Mouse (Mus musculus): ENCODE data around the gene Zfpm1. TPM values are rescaled to one million over a fixed set of nuclear protein-coding genes. Genes with fewer than 3 reads are reported as not detected.

The Zfpm1 gene
- polyA plus RNA-seq, 1 experiment from 2014 or later: 0.89 TPM

DNA sequence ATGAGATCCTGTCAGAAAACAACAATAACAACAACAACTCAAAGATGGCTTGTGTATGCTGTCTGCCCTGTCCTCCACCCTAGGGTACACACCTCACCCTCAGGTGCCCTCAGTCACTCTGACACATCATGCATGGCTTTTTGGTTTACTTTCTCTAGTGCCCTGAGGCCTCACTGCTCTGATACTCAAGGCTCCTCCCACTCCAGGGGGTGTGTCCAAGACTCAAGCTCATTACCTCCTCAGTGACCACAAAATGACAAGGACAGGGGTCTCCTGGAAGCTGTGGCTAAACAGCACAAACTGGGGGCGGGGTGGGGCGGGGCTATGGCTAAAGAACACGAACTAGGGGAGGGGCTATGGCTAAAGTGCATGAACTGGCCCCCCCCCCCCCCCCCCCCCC is 22.1 kb downstream of the Zfpm1 start:
- H3K27me3 ChIP-seq: no peaks in the 10 kb centered on the region
- 14% methylated on average over 3 of the region's 3 CpGs for WGBS
- H3K4me2 ChIP-seq (replicated peaks): no peak overlapping the region
- H3K4me1 ChIP-seq: peaks cover 15% of the 10 kb centered on the region
- H3K9me3 ChIP-seq: no peaks in the 10 kb centered on the region
- ATAC-seq (replicated peaks): no peak
- H3K9ac ChIP-seq (replicated peaks): no peak overlapping the region
- no peaks in the 10 kb centered on the region for H3K36me3 ChIP-seq
- no peak overlapping the region for H3K27ac ChIP-seq (replicated peaks)
- H3K4me3 ChIP-seq: no peak overlapping the region

DNA sequence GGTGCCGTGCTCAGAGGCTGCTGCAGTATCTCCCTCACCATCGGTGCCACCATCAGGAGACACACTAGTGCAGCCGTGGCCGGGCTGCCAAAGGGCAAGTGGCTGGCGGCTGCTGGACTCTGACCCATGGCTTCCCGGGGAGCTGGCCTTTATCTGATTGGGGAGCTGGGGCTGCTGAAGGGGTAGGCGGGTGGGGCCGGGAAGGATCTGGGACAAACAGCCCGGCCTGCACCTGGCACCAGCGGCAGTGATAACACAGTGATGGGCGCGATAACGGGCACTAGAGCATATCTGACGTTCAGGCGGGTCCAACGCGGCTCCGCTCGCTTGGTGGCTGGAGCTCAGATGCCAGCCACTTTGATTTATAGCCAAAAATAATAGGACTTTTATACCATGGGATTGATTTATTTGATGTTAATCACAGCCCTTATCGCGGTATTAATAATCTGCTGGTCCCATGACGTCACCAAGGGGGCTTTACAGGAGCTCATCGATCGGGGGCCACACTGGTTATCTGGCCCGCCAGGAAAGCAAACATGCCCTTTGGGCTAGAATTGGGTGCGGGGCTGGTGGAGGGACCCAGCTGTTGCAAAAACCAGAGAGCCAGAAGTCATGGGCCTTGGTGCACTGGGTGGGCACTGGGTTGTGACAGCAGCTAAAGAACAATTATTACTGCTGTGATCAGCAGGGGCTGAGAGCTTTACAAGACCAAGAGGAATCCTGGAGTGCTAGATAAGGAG is 24.9 kb downstream of the Zfpm1 start:
- H3K9ac ChIP-seq (replicated peaks): no peak overlapping the region
- no peak for ATAC-seq (replicated peaks)
- 77% methylated on average over 26 of the region's 26 CpGs for WGBS

DNA sequence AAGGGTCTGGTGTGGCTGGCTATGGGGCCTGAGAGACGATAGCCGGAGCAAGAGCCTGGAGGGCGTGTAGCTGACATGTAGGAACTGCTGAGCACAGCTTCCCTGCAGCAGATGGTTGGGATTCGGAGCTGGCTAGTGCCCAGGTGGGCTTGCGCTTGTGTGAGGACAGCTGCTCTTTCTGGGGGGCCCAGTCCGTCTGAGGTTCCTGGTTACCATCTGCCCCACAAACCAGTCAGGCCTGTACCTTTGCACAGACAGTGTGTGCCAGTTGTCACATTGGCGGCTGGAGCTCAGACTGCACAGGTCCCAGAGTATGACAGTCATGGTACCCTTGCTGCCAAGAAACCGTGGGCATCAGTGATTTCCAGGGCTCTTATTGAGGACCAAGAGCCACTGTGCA is 25.9 kb downstream of the Zfpm1 start:
- peak; percentile 64 for ATAC-seq (replicated peaks)

More for the DNA sequence above, 24.9 kb downstream of the Zfpm1 start:
- H3K4me3 ChIP-seq: no peak overlapping the region
- no peak overlapping the region for H3K27ac ChIP-seq (replicated peaks)
- H3K9me3 ChIP-seq: no peaks in the 10 kb centered on the region
- no peak overlapping the region for H3K4me2 ChIP-seq (replicated peaks)
- no peaks in the 10 kb centered on the region for H3K27me3 ChIP-seq
- no peaks in the 10 kb centered on the region for H3K36me3 ChIP-seq
- peaks cover 15% of the 10 kb centered on the region for H3K4me1 ChIP-seq

DNA sequence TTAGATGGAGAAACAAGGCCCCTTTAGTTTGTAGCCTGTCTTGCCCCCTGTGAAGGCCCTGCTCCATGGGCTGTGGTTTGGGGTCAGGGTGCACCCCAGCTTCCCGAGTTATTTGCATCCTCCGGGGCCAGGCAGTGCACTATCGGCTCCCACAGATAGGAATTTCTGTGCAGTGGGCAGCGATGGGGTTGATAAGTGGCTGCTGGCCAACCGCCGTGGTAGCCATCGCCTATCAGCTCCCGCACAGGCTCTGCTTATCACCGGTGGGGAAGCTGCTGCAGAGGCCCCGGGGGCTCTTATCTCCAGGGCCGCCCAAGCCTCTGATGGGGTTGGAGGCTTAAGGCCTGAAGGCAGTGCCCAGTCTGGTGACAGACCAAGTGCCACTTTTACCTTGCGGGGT is 27.3 kb downstream of the Zfpm1 start:
- H3K9ac ChIP-seq (replicated peaks): no peak overlapping the region

More for the DNA sequence above, 25.9 kb downstream of the Zfpm1 start:
- Histone ChIP-seq H3K4me3 (no peak overlapping the region), H3K27ac (replicated peaks) (no peak overlapping the region; the same call in 1 of the 2 replicates), H3K9me3 (no peaks in the 10 kb centered on the region), H3K4me2 (replicated peaks) (no peak overlapping the region), H3K9ac (replicated peaks) (no peak overlapping the region), H3K36me3 (no peaks in the 10 kb centered on the region), H3K4me1 (peaks cover 9% of the 10 kb centered on the region), H3K27me3 (no peaks in the 10 kb centered on the region)
- 55% methylated on average over 8 of the region's 8 CpGs for WGBS

DNA sequence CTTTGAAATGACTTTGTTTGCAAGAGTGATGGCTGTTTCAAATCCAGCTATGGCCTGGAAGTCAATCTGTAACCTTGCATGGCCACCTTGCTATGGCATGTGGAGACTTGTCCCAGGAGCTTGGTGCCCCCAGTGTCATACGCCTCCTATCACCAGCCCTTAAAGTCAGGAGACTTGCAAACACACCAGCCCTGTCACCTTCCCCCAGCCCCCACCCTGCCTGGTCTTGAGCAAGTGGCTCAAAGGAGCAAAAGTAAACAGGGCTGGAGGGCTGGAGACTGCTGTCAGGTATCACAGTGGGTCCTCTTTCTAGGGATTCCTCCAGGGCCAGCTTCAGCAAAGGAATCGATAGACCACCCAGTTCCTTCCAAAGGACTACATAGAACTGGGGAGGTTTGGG is 29.2 kb downstream of the Zfpm1 start:
- H3K4me3 ChIP-seq: no peak overlapping the region

More for the DNA sequence above, 27.3 kb downstream of the Zfpm1 start:
- Histone ChIP-seq H3K36me3 (no peaks in the 10 kb centered on the region), H3K4me2 (replicated peaks) (no peak overlapping the region), H3K27me3 (no peaks in the 10 kb centered on the region), H3K9me3 (no peaks in the 10 kb centered on the region), H3K4me3 (no peak overlapping the region), H3K27ac (replicated peaks) (no peak overlapping the region), H3K4me1 (peaks cover 9% of the 10 kb centered on the region)
- ATAC-seq (replicated peaks): no peak
- WGBS: 87% methylated on average over 12 of the region's 12 CpGs

DNA sequence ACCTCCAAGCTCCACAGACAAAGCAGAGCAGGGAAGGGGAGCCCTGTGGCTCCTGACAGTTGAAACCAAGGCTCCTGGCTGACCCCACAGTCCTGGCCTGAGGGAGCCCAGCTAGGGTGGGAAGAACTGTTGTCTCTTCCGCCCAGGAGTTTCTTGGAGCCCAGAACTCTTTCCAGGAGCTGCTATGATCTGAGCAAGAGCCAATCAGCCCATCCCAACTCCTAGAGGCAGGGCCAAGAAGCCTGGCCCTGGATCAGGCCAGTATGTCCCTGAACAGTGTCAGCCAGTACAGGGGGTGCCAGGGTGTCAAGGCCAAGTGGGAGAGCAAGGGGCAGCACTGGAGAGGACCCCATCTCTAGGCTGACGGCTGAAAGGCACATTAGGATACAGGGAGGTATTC is 30.6 kb downstream of the Zfpm1 start:
- ATAC-seq (replicated peaks): no peak

More for the DNA sequence above, 29.2 kb downstream of the Zfpm1 start:
- Histone ChIP-seq H3K27ac (replicated peaks) (no peak overlapping the region), H3K9me3 (no peaks in the 10 kb centered on the region), H3K4me2 (replicated peaks) (no peak overlapping the region), H3K27me3 (no peaks in the 10 kb centered on the region), H3K4me1 (peaks cover 9% of the 10 kb centered on the region), H3K36me3 (no peaks in the 10 kb centered on the region), H3K9ac (replicated peaks) (no peak overlapping the region)
- 92% methylated on average over 2 of the region's 2 CpGs for WGBS
- ATAC-seq (replicated peaks): no peak

DNA sequence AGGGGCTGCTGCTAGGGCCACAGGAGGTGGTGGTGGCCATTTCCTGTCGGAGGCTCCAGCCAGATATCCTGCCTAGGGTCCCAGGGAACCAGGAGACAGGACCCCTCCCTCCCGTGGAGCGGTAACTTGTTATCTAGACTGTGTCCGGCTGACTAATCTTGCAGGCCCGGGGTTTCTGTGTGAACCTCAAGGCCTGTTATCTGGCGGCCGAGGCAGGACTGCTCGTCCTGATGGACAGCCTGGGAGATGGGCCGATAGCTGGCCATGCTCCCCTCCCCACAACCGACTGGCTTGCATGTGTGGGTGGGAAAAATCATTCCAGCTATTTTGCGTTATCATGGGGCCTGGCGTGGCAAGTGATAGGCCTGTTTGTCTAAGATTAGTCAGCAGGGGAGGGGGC is 31.4 kb downstream of the Zfpm1 start:
- no peak overlapping the region for H3K4me3 ChIP-seq
- no peak overlapping the region for H3K4me2 ChIP-seq (replicated peaks)
- H3K27ac ChIP-seq (replicated peaks): no peak overlapping the region
- no peaks in the 10 kb centered on the region for H3K36me3 ChIP-seq
- no peak overlapping the region for H3K9ac ChIP-seq (replicated peaks)
- no peaks in the 10 kb centered on the region for H3K9me3 ChIP-seq
- H3K4me1 ChIP-seq: no peaks in the 10 kb centered on the region
- H3K27me3 ChIP-seq: no peaks in the 10 kb centered on the region
- no peak for ATAC-seq (replicated peaks)
- 72% methylated on average over 12 of the region's 12 CpGs for WGBS

More for the DNA sequence above, 30.6 kb downstream of the Zfpm1 start:
- H3K9me3 ChIP-seq: no peaks in the 10 kb centered on the region
- no peak overlapping the region for H3K4me2 ChIP-seq (replicated peaks)
- no peaks in the 10 kb centered on the region for H3K36me3 ChIP-seq
- H3K27me3 ChIP-seq: no peaks in the 10 kb centered on the region
- 72% methylated on average over 2 of the region's 2 CpGs for WGBS
- no peak overlapping the region for H3K27ac ChIP-seq (replicated peaks)
- no peak overlapping the region for H3K9ac ChIP-seq (replicated peaks)
- H3K4me3 ChIP-seq: no peak overlapping the region
- H3K4me1 ChIP-seq: peaks cover 6% of the 10 kb centered on the region

DNA sequence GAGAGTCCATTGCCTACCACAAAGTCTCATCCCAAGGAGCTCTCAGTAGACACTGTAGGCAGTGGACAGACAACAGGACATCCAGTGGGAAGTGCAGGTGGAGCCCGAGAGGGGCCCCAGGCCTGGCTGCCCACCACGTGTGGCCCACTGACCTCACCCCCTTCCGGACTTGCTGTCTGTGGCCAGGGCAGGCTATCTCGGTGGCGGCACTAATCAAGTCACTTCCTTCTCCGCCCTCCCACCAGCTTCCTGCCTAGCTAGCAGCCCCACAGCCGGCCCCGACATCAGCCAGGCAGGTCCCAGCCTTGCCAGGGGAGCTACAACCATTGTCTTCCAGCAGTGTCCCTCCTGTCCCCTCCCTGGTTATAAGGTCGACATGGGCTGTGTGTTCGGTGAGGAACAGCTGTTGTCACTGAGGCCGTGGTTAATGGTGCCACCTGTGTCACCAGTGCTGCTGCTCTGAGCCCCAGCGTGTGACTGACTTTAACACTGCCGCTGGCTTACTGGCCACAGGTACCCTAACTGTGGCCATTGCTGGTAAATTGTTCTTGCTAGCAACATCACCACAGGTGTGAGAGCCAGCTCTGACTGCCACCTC is 33.1 kb downstream of the Zfpm1 start:
- no peaks in the 10 kb centered on the region for H3K4me1 ChIP-seq
- H3K4me2 ChIP-seq (replicated peaks): no peak overlapping the region
- no peak for ATAC-seq (replicated peaks)
- no peaks in the 10 kb centered on the region for H3K9me3 ChIP-seq
- H3K27ac ChIP-seq (replicated peaks): no peak overlapping the region
- 78% methylated on average over 13 of the region's 13 CpGs for WGBS
- H3K9ac ChIP-seq (replicated peaks): no peak overlapping the region
- no peaks in the 10 kb centered on the region for H3K36me3 ChIP-seq
- H3K27me3 ChIP-seq: no peaks in the 10 kb centered on the region
- H3K4me3 ChIP-seq: no peak overlapping the region

DNA sequence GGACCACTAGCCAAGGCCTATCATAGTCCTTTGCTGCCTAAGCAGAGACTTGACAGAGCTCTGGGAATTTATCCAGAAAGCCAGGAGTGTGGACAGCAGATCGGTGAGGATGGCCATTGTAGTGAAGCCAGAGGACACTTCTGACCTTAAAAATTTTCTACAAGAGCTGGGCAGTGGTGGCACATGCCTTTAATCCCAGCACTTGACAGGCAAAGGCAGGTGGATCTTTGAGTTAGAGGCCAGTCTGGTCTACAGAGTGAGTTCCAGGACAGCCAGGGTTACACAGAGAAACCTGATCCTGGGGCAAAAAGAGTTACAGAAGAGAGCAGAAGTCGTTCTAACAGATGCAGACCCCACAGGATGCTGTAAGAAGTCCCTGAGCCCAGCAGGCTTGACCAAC is 34.5 kb downstream of the Zfpm1 start:
- Histone ChIP-seq H3K4me1 (no peaks in the 10 kb centered on the region), H3K9me3 (no peaks in the 10 kb centered on the region), H3K4me2 (replicated peaks) (no peak overlapping the region), H3K9ac (replicated peaks) (no peak overlapping the region), H3K27ac (replicated peaks) (no peak overlapping the region), H3K36me3 (no peaks in the 10 kb centered on the region), H3K27me3 (no peaks in the 10 kb centered on the region), H3K4me3 (no peak overlapping the region)
- ATAC-seq (replicated peaks): no peak
- 53% methylated on average over 2 of the region's 2 CpGs for WGBS

DNA sequence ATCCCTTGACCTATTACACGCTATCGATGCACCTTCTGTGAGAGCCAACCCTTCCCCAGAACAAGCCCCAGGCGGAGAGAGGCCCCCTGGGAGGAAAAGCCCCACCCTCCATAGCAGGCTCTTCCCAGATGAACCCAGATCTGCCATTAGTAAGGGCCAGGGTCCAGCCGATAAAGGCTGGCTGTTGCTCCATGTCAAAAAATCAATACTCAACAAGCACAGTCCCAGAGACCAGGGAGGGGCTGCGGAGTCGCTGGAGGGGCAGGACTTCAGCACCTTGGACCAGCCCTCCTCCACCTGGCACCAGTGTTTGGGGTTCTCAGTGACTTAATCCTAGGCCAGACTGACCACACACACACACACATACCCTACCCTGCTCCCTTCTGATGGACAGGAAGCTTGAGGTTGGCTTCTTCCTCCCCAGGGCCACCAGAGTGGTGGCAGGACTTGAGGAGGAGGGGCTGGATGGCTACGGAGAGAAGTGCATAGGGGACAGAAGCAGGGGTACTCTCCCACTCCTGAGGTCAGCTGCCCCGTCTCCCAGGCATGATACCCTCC is 36.1 kb downstream of the Zfpm1 start:
- H3K4me2 ChIP-seq (replicated peaks): no peak overlapping the region
- H3K27me3 ChIP-seq: no peaks in the 10 kb centered on the region
- H3K36me3 ChIP-seq: no peaks in the 10 kb centered on the region
- 49% methylated on average over 8 of the region's 8 CpGs for WGBS
- no peaks in the 10 kb centered on the region for H3K9me3 ChIP-seq
- no peaks in the 10 kb centered on the region for H3K4me1 ChIP-seq
- no peak overlapping the region for H3K9ac ChIP-seq (replicated peaks)
- no peak overlapping the region for H3K27ac ChIP-seq (replicated peaks)
- no peak for ATAC-seq (replicated peaks)
- H3K4me3 ChIP-seq: no peak overlapping the region

DNA sequence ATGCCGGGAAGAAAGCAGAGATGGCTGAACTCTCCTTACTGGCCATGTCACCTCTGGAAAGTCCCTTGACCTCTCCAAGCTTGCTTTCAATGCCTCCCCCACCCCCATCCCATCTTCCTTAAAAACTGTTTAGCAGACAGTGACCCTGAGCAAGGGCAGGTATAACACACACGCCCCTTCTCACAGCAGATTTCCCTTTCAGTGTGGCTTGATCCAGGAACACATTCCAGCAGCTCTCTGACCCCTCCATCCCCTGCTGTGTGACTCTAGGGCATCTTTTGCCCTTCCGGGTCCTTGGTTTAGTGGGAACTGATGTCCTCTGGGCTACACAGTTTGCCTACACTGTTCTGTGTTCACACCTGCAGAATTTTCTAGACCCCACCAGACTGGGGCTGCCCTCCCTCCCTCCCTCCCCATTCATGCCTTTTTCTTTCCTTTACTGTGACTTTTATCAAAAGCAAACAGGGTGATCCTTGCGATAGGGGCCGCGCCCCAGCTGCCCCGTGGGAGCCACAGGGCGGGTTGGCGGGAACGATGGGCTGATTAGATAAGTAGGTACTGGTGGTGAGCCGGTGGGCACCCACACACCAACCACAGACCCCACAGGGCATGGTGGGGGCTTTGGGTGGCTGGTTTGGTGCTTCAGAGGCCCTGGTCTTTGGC is 37.2 kb downstream of the Zfpm1 start:
- no peak for ATAC-seq (replicated peaks)
- Histone ChIP-seq H3K9me3 (no peaks in the 10 kb centered on the region), H3K27me3 (no peaks in the 10 kb centered on the region), H3K27ac (replicated peaks) (no peak overlapping the region), H3K4me3 (no peak overlapping the region), H3K36me3 (no peaks in the 10 kb centered on the region), H3K4me2 (replicated peaks) (no peak overlapping the region), H3K4me1 (peaks cover 1% of the 10 kb centered on the region; the same call in 1 of the 2 replicates), H3K9ac (replicated peaks) (no peak overlapping the region)
- 77% methylated on average over 11 of the region's 11 CpGs for WGBS

DNA sequence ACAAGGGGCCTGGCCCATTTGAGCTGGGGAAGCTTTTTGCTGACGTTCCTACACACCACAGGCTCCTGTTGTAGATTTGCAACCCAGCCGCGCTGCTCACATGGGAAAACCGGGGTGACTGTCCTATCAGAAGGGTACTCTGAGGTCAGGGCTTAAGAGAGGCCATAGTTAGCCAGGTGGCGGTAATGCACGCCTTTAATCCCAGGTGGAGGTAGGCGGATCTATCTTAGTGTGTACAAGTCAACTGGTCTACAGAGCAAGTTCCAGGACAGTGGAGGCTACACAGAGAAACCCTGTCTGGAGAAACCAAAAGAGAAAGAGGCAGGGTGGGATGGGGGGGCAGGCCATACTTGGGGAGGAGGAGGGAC is 37.8 kb downstream of the Zfpm1 start:
- no peaks in the 10 kb centered on the region for H3K27me3 ChIP-seq
- no peak overlapping the region for H3K4me3 ChIP-seq
- ATAC-seq (replicated peaks): no peak
- no peaks in the 10 kb centered on the region for H3K9me3 ChIP-seq
- H3K4me2 ChIP-seq (replicated peaks): no peak overlapping the region
- no peak overlapping the region for H3K9ac ChIP-seq (replicated peaks)
- no peaks in the 10 kb centered on the region for H3K36me3 ChIP-seq
- WGBS: 59% methylated on average over 7 of the region's 7 CpGs
- peaks cover 5% of the 10 kb centered on the region; the same call in 1 of the 2 replicates for H3K4me1 ChIP-seq
- H3K27ac ChIP-seq (replicated peaks): no peak overlapping the region

All from forebrain, embryonic 15.5 days (tissue).